Mouse (Mus musculus): ENCODE data around the gene Sap30bp. TPM values are rescaled to one million over a fixed set of nuclear protein-coding genes. Genes with fewer than 3 reads are reported as not detected.

The Sap30bp gene
- total and polyA plus RNA-seq, 2 experiments from 2014 or later = 17.9 to 19.0 TPM

DNA sequence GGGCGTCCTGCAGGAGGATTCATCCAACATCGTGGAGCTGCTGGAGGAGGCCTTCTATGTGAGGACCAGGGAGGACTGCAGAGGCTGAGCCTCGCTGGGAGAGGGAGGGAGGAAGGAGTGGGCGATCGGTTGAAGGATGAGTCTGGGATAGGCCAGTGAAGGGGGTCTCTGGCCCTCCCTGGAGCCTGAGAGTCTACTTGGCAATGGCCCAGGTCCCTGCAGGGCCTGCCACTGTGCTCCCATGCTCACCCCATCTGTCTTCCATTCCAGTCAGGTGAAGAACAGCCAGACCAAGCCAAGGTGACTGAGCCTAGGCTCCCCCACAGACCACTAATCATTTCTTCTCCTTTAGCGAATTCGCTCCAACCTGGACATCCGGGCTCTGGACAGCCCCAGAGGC lies 50.2 kb downstream of the Sap30bp start:
- H3K4me2 ChIP-seq (ENCODE audit: low read depth, low read length) = no peak overlapping the region
- no peak overlapping the region for H3K4me3 ChIP-seq (ENCODE audit: low read depth, low read length)
- H3K9ac ChIP-seq (replicated peaks; ENCODE audit: low read depth, low read length) = no peak overlapping the region
- 81% methylated on average over 8 of the region's 8 CpGs for WGBS
- ATAC-seq (ENCODE audit: insufficient read depth, low read depth) (no peak), DNase-seq (ENCODE audit: low spot score) (no peak)
- no peak overlapping the region for H3K27ac ChIP-seq (ENCODE audit: low read depth)
- no peak for TF ChIP-seq EP300 (IDR thresholded peaks at IDR 0.05; ENCODE audit: low read depth)
- no peak for TF ChIP-seq CTCF (IDR thresholded peaks at IDR 0.05; ENCODE audit: low read depth)
- no peaks in the 10 kb centered on the region for H3K4me1 ChIP-seq (ENCODE audit: control insufficient read depth, insufficient read depth)
- peaks cover 5% of the 10 kb centered on the region; the same call in 1 of the 2 replicates for H3K27me3 ChIP-seq (ENCODE audit: control insufficient read depth, insufficient read depth, low read length)
- H3K36me3 ChIP-seq (replicated peaks; ENCODE audit: control insufficient read depth, insufficient read depth, low read length) = no peaks in the 10 kb centered on the region
- no peaks in the 10 kb centered on the region for H3K9me3 ChIP-seq (replicated peaks; ENCODE audit: control insufficient read depth, low read length)

DNA sequence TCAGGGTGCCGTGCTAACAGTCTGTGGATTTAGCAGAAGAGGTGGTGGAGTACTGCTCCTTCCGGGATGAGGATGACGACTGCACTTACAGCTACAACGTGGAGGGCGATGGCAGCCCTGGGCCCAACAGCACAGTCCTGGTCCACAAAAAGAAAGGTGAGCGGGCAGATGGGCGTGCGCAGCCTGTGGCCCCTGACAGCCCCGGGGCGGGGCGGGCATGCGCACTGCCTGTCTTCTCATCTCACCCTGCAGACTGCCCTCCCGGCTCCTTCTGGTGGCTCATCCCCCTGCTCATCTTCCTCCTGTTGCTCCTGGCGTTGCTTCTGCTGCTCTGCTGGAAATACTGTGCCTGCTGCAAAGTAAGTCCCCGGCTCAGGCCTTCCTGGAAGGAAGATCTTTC lies 56.6 kb downstream of the Sap30bp start:
- DNase-seq (ENCODE audit: low spot score) = no peak
- no peaks in the 10 kb centered on the region for H3K9me3 ChIP-seq (replicated peaks; ENCODE audit: control insufficient read depth, low read length)
- 25% methylated on average over 15 of the region's 15 CpGs for WGBS
- no peak overlapping the region for H3K27ac ChIP-seq (ENCODE audit: low read depth)
- no peak overlapping the region for H3K4me2 ChIP-seq (ENCODE audit: low read depth, low read length)
- H3K36me3 ChIP-seq (replicated peaks; ENCODE audit: control insufficient read depth, insufficient read depth, low read length) = no peaks in the 10 kb centered on the region
- ATAC-seq (ENCODE audit: insufficient read depth, low read depth) = no peak
- 0 out of 2 replicates have a peak, but pooled peaks cover 5% of the 10 kb centered on the region for H3K27me3 ChIP-seq (ENCODE audit: control insufficient read depth, insufficient read depth, low read length)
- no peak overlapping the region for H3K9ac ChIP-seq (replicated peaks; ENCODE audit: low read depth, low read length)
- H3K4me1 ChIP-seq (ENCODE audit: control insufficient read depth, insufficient read depth) = no peaks in the 10 kb centered on the region
- TF ChIP-seq CTCF (IDR thresholded peaks at IDR 0.05; ENCODE audit: low read depth) (no peak), EP300 (IDR thresholded peaks at IDR 0.05; ENCODE audit: low read depth) (no peak)
- H3K4me3 ChIP-seq (ENCODE audit: low read depth, low read length) = no peak overlapping the region

DNA sequence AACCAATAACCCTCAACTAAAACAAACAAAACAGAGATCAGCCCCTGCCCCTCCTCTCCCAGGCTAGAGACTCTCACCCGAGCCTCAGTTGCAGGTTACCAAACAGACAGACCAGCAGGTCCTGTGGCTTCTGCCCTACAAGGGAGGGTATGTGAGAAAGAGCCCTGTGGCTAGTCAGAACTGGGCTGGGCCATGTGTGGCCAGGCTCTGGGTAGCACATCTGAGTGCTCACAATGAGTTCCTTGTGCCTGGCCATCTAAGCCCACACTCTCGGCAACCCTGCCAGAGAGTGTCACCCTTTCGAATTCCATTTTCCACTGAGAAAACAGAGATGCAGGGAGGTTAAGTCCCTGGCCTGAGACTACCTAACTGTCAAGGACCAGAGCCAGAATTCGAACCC lies 59.0 kb downstream of the Sap30bp start:
- no peak overlapping the region for H3K9ac ChIP-seq (replicated peaks; ENCODE audit: low read depth, low read length)
- 0 out of 2 replicates have a peak, but pooled peaks cover 5% of the 10 kb centered on the region for H3K27me3 ChIP-seq (ENCODE audit: control insufficient read depth, insufficient read depth, low read length)

DNA sequence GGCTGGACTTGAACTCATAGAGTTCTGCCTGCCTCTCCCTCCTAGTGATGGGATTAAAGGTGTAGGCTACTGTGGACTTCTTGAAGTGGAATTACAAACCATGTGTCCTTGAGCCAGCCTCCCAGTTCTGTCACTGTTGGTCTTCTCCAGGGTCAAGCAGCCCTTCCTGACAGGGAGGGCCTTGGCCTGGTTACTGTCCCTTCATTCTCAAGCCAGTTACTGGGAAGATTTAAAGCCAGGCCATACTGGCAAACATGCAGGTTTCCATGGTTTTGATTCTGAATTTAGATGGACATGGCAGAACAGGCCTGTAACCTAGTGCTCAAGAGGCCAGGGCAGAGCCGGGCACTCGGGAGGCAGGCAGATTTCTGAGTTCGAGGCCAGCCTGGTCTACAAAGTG lies 62.2 kb downstream of the Sap30bp start:
- DNase-seq (ENCODE audit: low spot score) = no peak
- Histone ChIP-seq H3K4me1 (ENCODE audit: control insufficient read depth, insufficient read depth) (no peaks in the 10 kb centered on the region), H3K4me2 (ENCODE audit: low read depth, low read length) (no peak overlapping the region), H3K36me3 (replicated peaks; ENCODE audit: control insufficient read depth, insufficient read depth, low read length) (no peaks in the 10 kb centered on the region), H3K4me3 (ENCODE audit: low read depth, low read length) (no peak overlapping the region), H3K9ac (replicated peaks; ENCODE audit: low read depth, low read length) (no peak overlapping the region), H3K27me3 (ENCODE audit: control insufficient read depth, insufficient read depth, low read length) (peaks cover 5% of the 10 kb centered on the region; the same call in 1 of the 2 replicates), H3K27ac (ENCODE audit: low read depth) (no peak overlapping the region), H3K9me3 (replicated peaks; ENCODE audit: control insufficient read depth, low read length) (no peaks in the 10 kb centered on the region)
- ATAC-seq (ENCODE audit: insufficient read depth, low read depth) = no peak
- no peak for TF ChIP-seq EP300 (IDR thresholded peaks at IDR 0.05; ENCODE audit: low read depth)
- no peak for TF ChIP-seq CTCF (IDR thresholded peaks at IDR 0.05; ENCODE audit: low read depth)
- WGBS = 83% methylated on average over 3 of the region's 3 CpGs

More for the DNA sequence above, 59.0 kb downstream of the Sap30bp start:
- no peak overlapping the region for H3K27ac ChIP-seq (ENCODE audit: low read depth)
- WGBS = 57% methylated on average over 4 of the region's 4 CpGs
- H3K4me3 ChIP-seq (ENCODE audit: low read depth, low read length) = no peak overlapping the region
- no peak for TF ChIP-seq EP300 (IDR thresholded peaks at IDR 0.05; ENCODE audit: low read depth)
- TF ChIP-seq CTCF (IDR thresholded peaks at IDR 0.05; ENCODE audit: low read depth) = no peak
- no peaks in the 10 kb centered on the region for H3K4me1 ChIP-seq (ENCODE audit: control insufficient read depth, insufficient read depth)
- DNase-seq (ENCODE audit: low spot score) (no peak), ATAC-seq (ENCODE audit: insufficient read depth, low read depth) (no peak)
- H3K36me3 ChIP-seq (replicated peaks; ENCODE audit: control insufficient read depth, insufficient read depth, low read length) = no peaks in the 10 kb centered on the region
- H3K9me3 ChIP-seq (replicated peaks; ENCODE audit: control insufficient read depth, low read length) = no peaks in the 10 kb centered on the region
- H3K4me2 ChIP-seq (ENCODE audit: low read depth, low read length) = no peak overlapping the region

- no peak overlapping the region for H3K4me2 ChIP-seq (ENCODE audit: low read depth, low read length)
- 73% methylated on average over 4 of the region's 4 CpGs for WGBS
- H3K27me3 ChIP-seq (ENCODE audit: control insufficient read depth, insufficient read depth, low read length) = peaks cover 8% of the 10 kb centered on the region; the same call in 1 of the 2 replicates
- no peak overlapping the region for H3K9ac ChIP-seq (replicated peaks; ENCODE audit: low read depth, low read length)
- H3K36me3 ChIP-seq (replicated peaks; ENCODE audit: control insufficient read depth, insufficient read depth, low read length) = no peaks in the 10 kb centered on the region
- no peak overlapping the region for H3K27ac ChIP-seq (ENCODE audit: low read depth)
- no peaks in the 10 kb centered on the region for H3K4me1 ChIP-seq (ENCODE audit: control insufficient read depth, insufficient read depth)
- no peaks in the 10 kb centered on the region for H3K9me3 ChIP-seq (replicated peaks; ENCODE audit: control insufficient read depth, low read length)
- ATAC-seq (ENCODE audit: insufficient read depth, low read depth) (no peak), DNase-seq (ENCODE audit: low spot score) (no peak)
- H3K4me3 ChIP-seq (ENCODE audit: low read depth, low read length) = no peak overlapping the region
- no peak for TF ChIP-seq CTCF (IDR thresholded peaks at IDR 0.05; ENCODE audit: low read depth)
Observed at GRCm38 (mm10) chr11:115997047-115997446, 64.0 kb downstream of the Sap30bp start.

- TF ChIP-seq CTCF (IDR thresholded peaks at IDR 0.05; ENCODE audit: low read depth) (no peak), EP300 (IDR thresholded peaks at IDR 0.05; ENCODE audit: low read depth) (no peak)
- no peaks in the 10 kb centered on the region for H3K36me3 ChIP-seq (replicated peaks; ENCODE audit: control insufficient read depth, insufficient read depth, low read length)
- H3K9me3 ChIP-seq (replicated peaks; ENCODE audit: control insufficient read depth, low read length) = no peaks in the 10 kb centered on the region
- H3K4me1 ChIP-seq (ENCODE audit: control insufficient read depth, insufficient read depth) = no peaks in the 10 kb centered on the region
- no peak overlapping the region for H3K4me2 ChIP-seq (ENCODE audit: low read depth, low read length)
- H3K9ac ChIP-seq (replicated peaks; ENCODE audit: low read depth, low read length) = no peak overlapping the region
- H3K27ac ChIP-seq (ENCODE audit: low read depth) = no peak overlapping the region
- WGBS = 58% methylated on average over 5 of the region's 5 CpGs
- ATAC-seq (ENCODE audit: insufficient read depth, low read depth) (no peak), DNase-seq (ENCODE audit: low spot score) (no peak)
- H3K27me3 ChIP-seq (ENCODE audit: control insufficient read depth, insufficient read depth, low read length) = peaks cover 8% of the 10 kb centered on the region; the same call in 1 of the 2 replicates
- H3K4me3 ChIP-seq (ENCODE audit: low read depth, low read length) = no peak overlapping the region
Observed at GRCm38 (mm10) chr11:115997662-115998061, 64.6 kb downstream of the Sap30bp start.

Measured in heart, postnatal 0 days (tissue).